Mouse (Mus musculus) stomach, embryonic 16.5 days (tissue): ENCODE data around the gene Ddx3y. TPM values are rescaled to one million over a fixed set of nuclear protein-coding genes. Genes with fewer than 3 reads are reported as not detected.

Experiments used
- polyA plus RNA-seq: library from polyadenylated mRNA; unstranded; fragments of >200 nt; fragmentation: Nextera tagmentation; extraction: Ambion mirVana; gene quantifications from 2 replicates; pipeline ENCODE4 v1.2.1, GENCODE M21; 2015

The Ddx3y gene
- polyA plus RNA-seq, 1 experiment from 2014 or later, result 29.5 TPM

Other genes starting within 250 kb of the Ddx3y start
- 5.1 and 13.0 TPM in 2 replicates for gene Uty, start 40.9 kb downstream of the Ddx3y start, polyA plus RNA-seq
- gene Usp9y, start 173.2 kb upstream of the Ddx3y start, polyA plus RNA-seq, result not detected in 2 replicates